Mouse (Mus musculus): ENCODE measurements around the gene Aff3. TPM values are rescaled to one million over a fixed set of nuclear protein-coding genes. Genes with fewer than 3 reads are reported as not detected.

Gene Aff3
- total and polyA plus RNA-seq, 3 experiments: 1.4 to 3.1 (median 2.4) TPM

DNA sequence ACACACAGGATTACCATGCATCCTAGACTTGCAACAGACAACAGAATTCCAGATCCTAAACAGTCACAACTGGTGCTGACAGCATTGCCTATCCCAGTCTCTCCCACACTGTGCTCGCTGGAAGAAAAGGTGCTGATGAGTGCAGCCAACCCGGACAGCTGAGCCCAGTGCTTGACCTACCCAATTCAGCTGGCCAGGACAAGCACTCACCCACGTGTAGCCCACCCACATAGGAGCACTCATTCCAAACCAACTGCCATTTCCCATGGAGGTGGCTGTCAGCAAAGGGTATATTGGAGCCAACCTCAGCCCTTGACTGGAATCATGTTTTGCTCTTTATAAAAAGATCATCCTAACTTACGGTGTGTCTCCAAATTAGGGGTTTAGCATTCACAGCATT, 123.2 kb downstream of the Aff3 start:
- H3K9ac ChIP-seq (ENCODE audit: low read depth, low read length): no peak overlapping the region
- TF ChIP-seq EP300 (IDR thresholded peaks at IDR 0.05; ENCODE audit: insufficient read depth, low read depth, low read length) (no peak), POLR2A (IDR thresholded peaks at IDR 0.05; ENCODE audit: insufficient read depth, low read depth, low read length) (no peak), CTCF (IDR thresholded peaks at IDR 0.05) (no peak)
- WGBS: 64% methylated on average over 4 of the region's 4 CpGs
- intact Hi-C loops (cut with DNase I): no loop called here
- no peak overlapping the region for H3K27ac ChIP-seq
- no peaks in the 10 kb centered on the region for H3K79me2 ChIP-seq (replicated peaks; ENCODE audit: control insufficient read depth, insufficient read depth, low read length)
- DNase-seq: no peak
- H3K4me3 ChIP-seq: no peak overlapping the region
- no peaks in the 10 kb centered on the region for H3K27me3 ChIP-seq (ENCODE audit: control insufficient read depth, insufficient read depth, low read length)
- H3K4me1 ChIP-seq (ENCODE audit: control insufficient read depth, insufficient read depth, low read length): no peaks in the 10 kb centered on the region
- H3K36me3 ChIP-seq (ENCODE audit: control insufficient read depth, insufficient read depth, low read length): no peaks in the 10 kb centered on the region

DNA sequence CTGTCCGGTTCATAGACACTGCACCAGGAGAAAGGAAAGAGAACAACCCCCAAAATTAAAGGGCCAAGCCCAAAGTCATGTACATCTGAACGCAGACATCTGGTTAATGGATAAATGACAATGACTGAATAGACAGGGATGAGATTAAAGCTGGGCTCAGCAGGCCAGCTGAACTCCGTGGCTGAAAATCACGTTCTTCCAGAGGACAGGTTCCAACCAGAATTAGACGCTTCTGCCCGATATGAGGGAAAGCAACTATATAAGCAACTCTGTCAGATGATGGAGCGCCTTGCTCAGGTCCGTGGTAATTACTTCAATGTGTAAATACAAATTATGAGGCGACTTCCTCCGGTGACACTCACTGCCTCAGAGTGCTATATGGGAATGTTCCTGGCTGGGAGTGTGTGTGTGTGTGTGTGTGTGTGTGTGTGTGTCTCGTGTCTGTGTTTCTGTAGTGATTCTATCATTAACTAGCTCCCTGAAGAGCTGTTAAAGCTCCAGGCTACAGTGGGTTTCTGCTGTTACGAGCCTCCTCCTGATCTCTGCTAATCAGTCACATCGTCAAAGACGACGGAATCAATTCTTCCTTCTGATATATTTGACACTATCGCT, 127.7 kb downstream of the Aff3 start:
- DNase-seq: no peak
- WGBS: 87% methylated on average over 16 of the region's 16 CpGs
- H3K4me3 ChIP-seq: no peak overlapping the region
- no peaks in the 10 kb centered on the region for H3K79me2 ChIP-seq (replicated peaks; ENCODE audit: control insufficient read depth, insufficient read depth, low read length)
- H3K27ac ChIP-seq: no peak overlapping the region
- TF ChIP-seq CTCF (IDR thresholded peaks at IDR 0.05): no peak
- no peak for TF ChIP-seq POLR2A (IDR thresholded peaks at IDR 0.05; ENCODE audit: insufficient read depth, low read depth, low read length)
- no peak for TF ChIP-seq EP300 (IDR thresholded peaks at IDR 0.05; ENCODE audit: insufficient read depth, low read depth, low read length)
- no peaks in the 10 kb centered on the region for H3K36me3 ChIP-seq (ENCODE audit: control insufficient read depth, insufficient read depth, low read length)
- no peaks in the 10 kb centered on the region for H3K4me1 ChIP-seq (ENCODE audit: control insufficient read depth, insufficient read depth, low read length)
- no peaks in the 10 kb centered on the region for H3K27me3 ChIP-seq (ENCODE audit: control insufficient read depth, insufficient read depth, low read length)
- H3K9ac ChIP-seq (ENCODE audit: low read depth, low read length): no peak overlapping the region
- intact Hi-C loops (cut with DNase I): no loop called here

DNA sequence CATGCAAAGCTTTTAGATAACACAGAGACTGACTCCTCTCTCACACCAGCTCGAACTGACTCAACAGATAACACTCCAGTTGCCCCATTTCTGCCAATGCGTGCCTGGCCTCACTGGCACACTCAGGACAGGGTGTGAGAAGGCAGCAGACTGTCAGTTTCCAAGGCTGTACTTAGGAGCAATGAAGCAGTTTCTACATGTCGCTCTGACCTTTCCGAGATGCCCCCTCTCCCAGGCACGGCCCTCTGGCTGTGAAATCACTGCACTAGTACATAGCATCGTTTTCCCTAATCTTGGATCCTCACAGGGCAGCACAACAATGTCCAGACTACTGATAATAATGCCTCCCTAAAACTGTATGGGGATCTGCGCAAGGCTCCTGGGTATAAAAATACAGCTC, 132.2 kb downstream of the Aff3 start:
- DNase-seq: no peak
- no peaks in the 10 kb centered on the region for H3K27me3 ChIP-seq (ENCODE audit: control insufficient read depth, insufficient read depth, low read length)
- H3K4me1 ChIP-seq (ENCODE audit: control insufficient read depth, insufficient read depth, low read length): peaks cover 2% of the 10 kb centered on the region; the same call in 1 of the 2 replicates
- no peak overlapping the region for H3K27ac ChIP-seq
- H3K4me3 ChIP-seq: no peak overlapping the region
- 63% methylated on average over 7 of the region's 7 CpGs for WGBS
- intact Hi-C loops (cut with DNase I): no loop called here
- no peaks in the 10 kb centered on the region for H3K36me3 ChIP-seq (ENCODE audit: control insufficient read depth, insufficient read depth, low read length)
- no peaks in the 10 kb centered on the region for H3K79me2 ChIP-seq (replicated peaks; ENCODE audit: control insufficient read depth, insufficient read depth, low read length)
- no peak overlapping the region for H3K9ac ChIP-seq (ENCODE audit: low read depth, low read length)
- TF ChIP-seq CTCF (IDR thresholded peaks at IDR 0.05) (no peak), EP300 (IDR thresholded peaks at IDR 0.05; ENCODE audit: insufficient read depth, low read depth, low read length) (no peak), POLR2A (IDR thresholded peaks at IDR 0.05; ENCODE audit: insufficient read depth, low read depth, low read length) (no peak)

DNA sequence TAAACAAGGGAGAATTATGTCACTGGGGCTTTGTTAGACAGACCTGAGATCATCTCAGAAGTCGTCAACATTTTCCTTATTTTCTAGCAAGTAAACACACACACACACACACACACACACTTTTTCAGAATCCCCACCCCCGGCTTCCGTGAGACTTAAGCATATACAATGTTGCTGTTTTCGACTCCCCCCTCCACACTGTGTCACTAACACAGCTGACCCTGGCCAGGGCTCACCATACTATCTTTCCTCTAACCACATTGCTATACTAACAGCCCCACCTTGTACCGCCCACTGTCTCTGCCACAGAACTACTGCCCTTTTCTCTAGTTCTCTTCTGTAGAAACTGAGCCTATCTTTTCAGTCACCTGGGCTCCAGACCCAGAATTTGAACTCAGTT, 136.1 kb downstream of the Aff3 start:
- no peaks in the 10 kb centered on the region for H3K79me2 ChIP-seq (replicated peaks; ENCODE audit: control insufficient read depth, insufficient read depth, low read length)
- no peak overlapping the region for H3K4me3 ChIP-seq
- peaks cover 3% of the 10 kb centered on the region; the same call in 1 of the 2 replicates for H3K4me1 ChIP-seq (ENCODE audit: control insufficient read depth, insufficient read depth, low read length)
- H3K27me3 ChIP-seq (ENCODE audit: control insufficient read depth, insufficient read depth, low read length): no peaks in the 10 kb centered on the region
- no peaks in the 10 kb centered on the region for H3K36me3 ChIP-seq (ENCODE audit: control insufficient read depth, insufficient read depth, low read length)
- intact Hi-C loops (cut with DNase I): no loop called here
- H3K27ac ChIP-seq: no peak overlapping the region
- DNase-seq: no peak
- no peak for TF ChIP-seq POLR2A (IDR thresholded peaks at IDR 0.05; ENCODE audit: insufficient read depth, low read depth, low read length)
- no peak for TF ChIP-seq CTCF (IDR thresholded peaks at IDR 0.05)
- no peak for TF ChIP-seq EP300 (IDR thresholded peaks at IDR 0.05; ENCODE audit: insufficient read depth, low read depth, low read length)
- 91% methylated on average over 5 of the region's 5 CpGs for WGBS
- H3K9ac ChIP-seq (ENCODE audit: low read depth, low read length): no peak overlapping the region

DNA sequence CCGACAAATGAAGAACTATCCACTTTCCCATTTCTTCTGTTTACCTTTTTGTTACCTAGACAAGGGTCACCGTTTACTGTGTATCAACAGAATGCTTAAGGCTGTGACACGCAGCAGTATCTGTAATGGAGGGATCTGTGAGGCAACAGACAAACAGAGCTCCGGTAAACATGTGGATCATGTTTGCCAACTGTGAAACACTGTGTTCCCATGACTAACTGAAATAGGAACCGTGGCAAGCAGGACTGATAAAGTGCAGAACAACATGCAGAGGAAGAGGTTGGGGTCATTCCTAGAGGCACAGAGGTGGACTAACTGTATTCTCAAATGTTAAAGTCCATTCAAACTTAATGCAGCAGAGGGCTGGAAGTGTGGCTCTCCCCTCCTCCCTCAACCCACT, 138.2 kb downstream of the Aff3 start:
- TF ChIP-seq CTCF (IDR thresholded peaks at IDR 0.05) (no peak), EP300 (IDR thresholded peaks at IDR 0.05; ENCODE audit: insufficient read depth, low read depth, low read length) (no peak), POLR2A (IDR thresholded peaks at IDR 0.05; ENCODE audit: insufficient read depth, low read depth, low read length) (no peak)
- no peak for DNase-seq
- no peak overlapping the region for H3K4me3 ChIP-seq
- H3K27ac ChIP-seq: no peak overlapping the region
- intact Hi-C loops (cut with DNase I): no loop called here
- no peaks in the 10 kb centered on the region for H3K27me3 ChIP-seq (ENCODE audit: control insufficient read depth, insufficient read depth, low read length)
- H3K79me2 ChIP-seq (replicated peaks; ENCODE audit: control insufficient read depth, insufficient read depth, low read length): no peaks in the 10 kb centered on the region
- no peak overlapping the region for H3K9ac ChIP-seq (ENCODE audit: low read depth, low read length)
- no peaks in the 10 kb centered on the region for H3K36me3 ChIP-seq (ENCODE audit: control insufficient read depth, insufficient read depth, low read length)
- 71% methylated on average over 5 of the region's 5 CpGs for WGBS
- peaks cover 3% of the 10 kb centered on the region; the same call in 1 of the 2 replicates for H3K4me1 ChIP-seq (ENCODE audit: control insufficient read depth, insufficient read depth, low read length)

DNA sequence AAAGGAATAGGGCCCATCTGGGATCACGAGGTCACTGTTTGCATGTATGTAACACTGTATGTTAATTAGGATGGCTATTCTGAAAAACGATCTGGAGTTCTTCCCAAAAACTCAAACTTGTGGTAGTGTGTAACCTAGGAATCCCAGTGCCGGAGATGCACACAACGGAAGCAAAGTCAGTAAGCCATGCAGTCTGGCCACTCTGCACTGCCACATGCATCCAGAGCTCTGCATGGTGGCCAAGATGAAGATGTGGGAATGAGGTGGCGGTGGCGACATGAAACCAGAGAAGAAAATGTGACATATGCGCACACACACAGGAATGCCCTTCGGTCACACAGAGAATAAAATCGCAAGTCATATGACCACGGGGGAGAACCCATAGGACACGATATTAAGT, 143.1 kb downstream of the Aff3 start:
- Histone ChIP-seq H3K4me1 (ENCODE audit: control insufficient read depth, insufficient read depth, low read length) (no peaks in the 10 kb centered on the region; the same call in 1 of the 2 replicates), H3K27ac (no peak overlapping the region), H3K79me2 (replicated peaks; ENCODE audit: control insufficient read depth, insufficient read depth, low read length) (no peaks in the 10 kb centered on the region), H3K27me3 (ENCODE audit: control insufficient read depth, insufficient read depth, low read length) (no peaks in the 10 kb centered on the region), H3K36me3 (ENCODE audit: control insufficient read depth, insufficient read depth, low read length) (no peaks in the 10 kb centered on the region), H3K4me3 (no peak overlapping the region), H3K9ac (ENCODE audit: low read depth, low read length) (no peak overlapping the region)
- TF ChIP-seq CTCF (IDR thresholded peaks at IDR 0.05) (no peak), EP300 (IDR thresholded peaks at IDR 0.05; ENCODE audit: insufficient read depth, low read depth, low read length) (no peak), POLR2A (IDR thresholded peaks at IDR 0.05; ENCODE audit: insufficient read depth, low read depth, low read length) (no peak)
- WGBS: 94% methylated on average over 11 of the region's 11 CpGs
- intact Hi-C loops (cut with DNase I): no loop called here
- DNase-seq: no peak
